Mouse (Mus musculus): Measurements from ENCODE around the gene Rinl. TPM values are rescaled to one million over a fixed set of nuclear protein-coding genes. Genes with fewer than 3 reads are reported as not detected.

Gene Rinl
- polyA plus RNA-seq, 1 experiment from 2014 or later = 2.7 TPM

GRCm38 (mm10) chr7:28799994-28800393, 11.2 kb downstream of the Rinl start:
- no peak overlapping the region for H3K4me2 ChIP-seq (ENCODE audit: low read depth, low read length)
- WGBS = 96% methylated on average over 9 of the region's 9 CpGs
- DNase-seq (ENCODE audit: low spot score) = no peak
- no peak overlapping the region for H3K27ac ChIP-seq (replicated peaks; ENCODE audit: low read depth, low read length)
- H3K4me1 ChIP-seq (ENCODE audit: control insufficient read depth, insufficient read depth, low read length) = peaks cover 33% of the 10 kb centered on the region
- H3K9ac ChIP-seq (ENCODE audit: low read depth, low read length) = no peak overlapping the region
- H3K27me3 ChIP-seq (replicated peaks; ENCODE audit: control insufficient read depth, insufficient read depth, low read length) = no peaks in the 10 kb centered on the region
- ATAC-seq (ENCODE audit: low read depth) = no peak
- H3K4me3 ChIP-seq (ENCODE audit: low read depth, low read length) = no peak overlapping the region
- no peaks in the 10 kb centered on the region for H3K36me3 ChIP-seq (ENCODE audit: control insufficient read depth, insufficient read depth, low read length)
- no peaks in the 10 kb centered on the region for H3K9me3 ChIP-seq (ENCODE audit: control insufficient read depth, low read length)

- peak overlapping the region; percentile 32; the same call in 1 of the 2 replicates for H3K4me2 ChIP-seq (ENCODE audit: low read depth, low read length)
- no peaks in the 10 kb centered on the region for H3K27me3 ChIP-seq (replicated peaks; ENCODE audit: control insufficient read depth, insufficient read depth, low read length)
- H3K36me3 ChIP-seq (ENCODE audit: control insufficient read depth, insufficient read depth, low read length) = no peaks in the 10 kb centered on the region
- 73% methylated on average over 3 of the region's 3 CpGs for WGBS
- H3K4me1 ChIP-seq (ENCODE audit: control insufficient read depth, insufficient read depth, low read length) = peaks cover 32% of the 10 kb centered on the region
- no peaks in the 10 kb centered on the region for H3K9me3 ChIP-seq (ENCODE audit: control insufficient read depth, low read length)
- H3K9ac ChIP-seq (ENCODE audit: low read depth, low read length) = no peak overlapping the region
- peak overlapping the region; percentile 95 for H3K27ac ChIP-seq (replicated peaks; ENCODE audit: low read depth, low read length)
- DNase-seq (ENCODE audit: low spot score) (no peak), ATAC-seq (ENCODE audit: low read depth) (no peak)
- no peak overlapping the region for H3K4me3 ChIP-seq (ENCODE audit: low read depth, low read length)
These were observed 12.7 kb downstream of the Rinl start for GRCm38 (mm10) chr7:28801451-28801850.

- H3K4me3 ChIP-seq (ENCODE audit: low read depth, low read length) = no peak overlapping the region
- DNase-seq (ENCODE audit: low spot score) = peak; percentile 93
- H3K4me2 ChIP-seq (ENCODE audit: low read depth, low read length) = peak overlapping the region; percentile 34
- H3K27me3 ChIP-seq (replicated peaks; ENCODE audit: control insufficient read depth, insufficient read depth, low read length) = no peaks in the 10 kb centered on the region
- peaks cover 26% of the 10 kb centered on the region for H3K4me1 ChIP-seq (ENCODE audit: control insufficient read depth, insufficient read depth, low read length)
- peak; percentile 88 for ATAC-seq (ENCODE audit: low read depth)
- no peaks in the 10 kb centered on the region for H3K9me3 ChIP-seq (ENCODE audit: control insufficient read depth, low read length)
- H3K9ac ChIP-seq (ENCODE audit: low read depth, low read length) = 0 out of 2 replicates have a peak overlapping the region, but pooled peaks have one; percentile 43
- whole genome bisulfite sequencing = 10% methylated on average over 10 of the region's 10 CpGs
- peak overlapping the region; percentile 95 for H3K27ac ChIP-seq (replicated peaks; ENCODE audit: low read depth, low read length)
- H3K36me3 ChIP-seq (ENCODE audit: control insufficient read depth, insufficient read depth, low read length) = no peaks in the 10 kb centered on the region
These were observed 13.3 kb downstream of the Rinl start for GRCm38 (mm10) chr7:28801901-28802670.

GRCm38 (mm10) chr7:28802846-28803588, 14.2 kb downstream of the Rinl start:
- WGBS = 11% methylated on average over 10 of the region's 10 CpGs

GRCm38 (mm10) chr7:28803756-28804155, 15.0 kb downstream of the Rinl start:
- H3K4me1 ChIP-seq (ENCODE audit: control insufficient read depth, insufficient read depth, low read length) = peaks cover 35% of the 10 kb centered on the region

More at GRCm38 (mm10) chr7:28802846-28803588, 14.2 kb downstream of the Rinl start:
- ATAC-seq (ENCODE audit: low read depth) (peak; percentile 65), DNase-seq (ENCODE audit: low spot score) (peak; percentile 90)
- Histone ChIP-seq H3K9ac (ENCODE audit: low read depth, low read length) (0 out of 2 replicates have a peak overlapping the region, but pooled peaks have one; percentile 43), H3K4me2 (ENCODE audit: low read depth, low read length) (peak overlapping the region; percentile 34), H3K27ac (replicated peaks; ENCODE audit: low read depth, low read length) (peak overlapping the region; percentile 95), H3K4me3 (ENCODE audit: low read depth, low read length) (no peak overlapping the region), H3K4me1 (ENCODE audit: control insufficient read depth, insufficient read depth, low read length) (peaks cover 31% of the 10 kb centered on the region), H3K27me3 (replicated peaks; ENCODE audit: control insufficient read depth, insufficient read depth, low read length) (no peaks in the 10 kb centered on the region), H3K36me3 (ENCODE audit: control insufficient read depth, insufficient read depth, low read length) (no peaks in the 10 kb centered on the region), H3K9me3 (ENCODE audit: control insufficient read depth, low read length) (no peaks in the 10 kb centered on the region)

GRCm38 (mm10) chr7:28806869-28807268, 18.1 kb downstream of the Rinl start:
- Histone ChIP-seq H3K9me3 (ENCODE audit: control insufficient read depth, low read length) (no peaks in the 10 kb centered on the region), H3K4me1 (ENCODE audit: control insufficient read depth, insufficient read depth, low read length) (peaks cover 30% of the 10 kb centered on the region), H3K4me3 (ENCODE audit: low read depth, low read length) (no peak overlapping the region), H3K27me3 (replicated peaks; ENCODE audit: control insufficient read depth, insufficient read depth, low read length) (no peaks in the 10 kb centered on the region), H3K9ac (ENCODE audit: low read depth, low read length) (no peak overlapping the region), H3K4me2 (ENCODE audit: low read depth, low read length) (no peak overlapping the region), H3K27ac (replicated peaks; ENCODE audit: low read depth, low read length) (no peak overlapping the region), H3K36me3 (ENCODE audit: control insufficient read depth, insufficient read depth, low read length) (peaks cover under 1% of the 10 kb centered on the region; the same call in 1 of the 2 replicates)
- 83% methylated on average over 4 of the region's 4 CpGs for WGBS
- no peak for DNase-seq (ENCODE audit: low spot score)
- ATAC-seq (ENCODE audit: low read depth) = no peak

More at GRCm38 (mm10) chr7:28803756-28804155, 15.0 kb downstream of the Rinl start:
- Histone ChIP-seq H3K36me3 (ENCODE audit: control insufficient read depth, insufficient read depth, low read length) (no peaks in the 10 kb centered on the region), H3K4me3 (ENCODE audit: low read depth, low read length) (no peak overlapping the region), H3K27ac (replicated peaks; ENCODE audit: low read depth, low read length) (peak overlapping the region; percentile 95), H3K9ac (ENCODE audit: low read depth, low read length) (no peak overlapping the region), H3K27me3 (replicated peaks; ENCODE audit: control insufficient read depth, insufficient read depth, low read length) (no peaks in the 10 kb centered on the region), H3K9me3 (ENCODE audit: control insufficient read depth, low read length) (no peaks in the 10 kb centered on the region), H3K4me2 (ENCODE audit: low read depth, low read length) (no peak overlapping the region)
- ATAC-seq (ENCODE audit: low read depth) = no peak
- DNase-seq (ENCODE audit: low spot score) = no peak
- 36% methylated on average over 4 of the region's 4 CpGs for WGBS

GRCm38 (mm10) chr7:28807641-28808220, 19.0 kb downstream of the Rinl start:
- Histone ChIP-seq H3K27ac (replicated peaks; ENCODE audit: low read depth, low read length) (peak overlapping the region; percentile 99), H3K9ac (ENCODE audit: low read depth, low read length) (peak overlapping the region; percentile 89), H3K4me1 (ENCODE audit: control insufficient read depth, insufficient read depth, low read length) (peaks cover 28% of the 10 kb centered on the region), H3K27me3 (replicated peaks; ENCODE audit: control insufficient read depth, insufficient read depth, low read length) (no peaks in the 10 kb centered on the region), H3K4me3 (ENCODE audit: low read depth, low read length) (peak overlapping the region; percentile 86), H3K9me3 (ENCODE audit: control insufficient read depth, low read length) (no peaks in the 10 kb centered on the region), H3K36me3 (ENCODE audit: control insufficient read depth, insufficient read depth, low read length) (peaks cover 9% of the 10 kb centered on the region), H3K4me2 (ENCODE audit: low read depth, low read length) (peak overlapping the region; percentile 97)
- 40% methylated on average over 5 of the region's 8 CpGs for WGBS
- no peak for DNase-seq (ENCODE audit: low spot score)
- no peak for ATAC-seq (ENCODE audit: low read depth)

- Histone ChIP-seq H3K36me3 (ENCODE audit: control insufficient read depth, insufficient read depth, low read length) (peaks cover 16% of the 10 kb centered on the region), H3K27me3 (replicated peaks; ENCODE audit: control insufficient read depth, insufficient read depth, low read length) (no peaks in the 10 kb centered on the region), H3K27ac (replicated peaks; ENCODE audit: low read depth, low read length) (peak within 1 kb of the TSS; percentile 99), H3K9me3 (ENCODE audit: control insufficient read depth, low read length) (no peaks in the 10 kb centered on the region), H3K4me3 (ENCODE audit: low read depth, low read length) (peak within 1 kb of the TSS; percentile 86), H3K9ac (ENCODE audit: low read depth, low read length) (peak within 1 kb of the TSS; percentile 89), H3K4me1 (ENCODE audit: control insufficient read depth, insufficient read depth, low read length) (peaks cover 27% of the 10 kb centered on the region), H3K4me2 (ENCODE audit: low read depth, low read length) (peak within 1 kb of the TSS; percentile 97)
- WGBS = 3% methylated on average over 29 of the region's 35 CpGs
- DNase-seq (ENCODE audit: low spot score) (peak; percentile 77), ATAC-seq (ENCODE audit: low read depth) (peak; percentile 7)
These were observed 19.6 kb downstream of the Rinl start, which contains the start of gene Hnrnpl for GRCm38 (mm10) chr7:28808221-28808941. Hnrnpl (plus strand) TSS chr7:28808541.

Data from embryonic facial prominence, embryonic 14.5 days (tissue).